Mouse (Mus musculus) MEL (cell line): ENCODE results near the gene Spns1. TPM values are rescaled to one million over a fixed set of nuclear protein-coding genes. Genes with fewer than 3 reads are reported as not detected.

Experiments used
- DNase-seq: peaks from one replicate; pipeline ENCODE4 v3.0.0; 2011; ENCODE audit warnings: low read depth, low spot score
- H3K27ac ChIP-seq: 2 replicates; pipeline ENCODE4 v1.5.1; 2012; ENCODE audit warnings: low read depth, mild to moderate bottlenecking, control low read depth, low read length, moderate library complexity; ENCODE audit not compliant: control insufficient read depth
- H3K27me3 ChIP-seq, 2 experiments: fragments of 150-350 bp in 1 of 2; sonication (generic) in 1 of 2; 2 replicates each; pipeline ENCODE4 v1.6.1; 2012; ENCODE audit warnings: low read length in 2 of 2, mild to moderate bottlenecking in 2 of 2, improper control_type of control experiment in 1 of 2, moderate library complexity in 1 of 2; ENCODE audit not compliant: insufficient read depth in 2 of 2, control insufficient read depth in 1 of 2
- H3K36me3 ChIP-seq, 2 experiments: 2 replicates each; pipeline ENCODE4 v1.6.1; 2012 to 2014; ENCODE audit warnings: low read length in 2 of 2, improper control_type of control experiment in 1 of 2, inconsistent platforms in 1 of 2, mild to moderate bottlenecking in 1 of 2; ENCODE audit not compliant: insufficient read depth in 2 of 2, control insufficient read depth in 1 of 2
- H3K4me1 ChIP-seq, 2 experiments: fragments of 150-350 bp in 1 of 2; sonication (generic) in 1 of 2; 2 replicates each; pipeline ENCODE4 v1.6.1; 2012; ENCODE audit warnings: low read length in 2 of 2, improper control_type of control experiment in 1 of 2, mild to moderate bottlenecking in 1 of 2; ENCODE audit not compliant: insufficient read depth in 2 of 2, control insufficient read depth in 1 of 2
- H3K4me3 ChIP-seq, 2 experiments: fragments of 150-350 bp in 1 of 2; sonication (generic) in 1 of 2; 2 replicates each; pipeline ENCODE4 v1.5.1; 2012; ENCODE audit warnings: low read depth in 2 of 2, low read length in 2 of 2, mild to moderate bottlenecking in 2 of 2, moderate library complexity in 2 of 2, control low read depth in 1 of 2, improper control_type of control experiment in 1 of 2; ENCODE audit not compliant: control insufficient read depth in 1 of 2, insufficient read depth in 1 of 2
- H3K79me2 ChIP-seq: 2 replicates; pipeline ENCODE4 v1.6.1; 2012; ENCODE audit warnings: mild to moderate bottlenecking, low read length, moderate library complexity; ENCODE audit not compliant: control insufficient read depth, poor library complexity, insufficient read depth
- H3K9ac ChIP-seq: 2 replicates; pipeline ENCODE4 v1.6.1; 2012; ENCODE audit warnings: low read depth, mild to moderate bottlenecking, control low read depth, low read length, moderate library complexity; ENCODE audit not compliant: control insufficient read depth, poor library complexity, severe bottlenecking
- H3K9me3 ChIP-seq: fragments of 150-350 bp; sonication (generic); replicated peaks from 2 replicates; pipeline ENCODE4 v1.6.1; 2012; ENCODE audit warnings: mild to moderate bottlenecking, low read length, improper control_type of control experiment, moderate library complexity; ENCODE audit not compliant: insufficient read depth
- CHD1 ChIP-seq: IDR thresholded peaks from 2 replicates; pipeline ENCODE4 v1.6.1; 2012; ENCODE audit warnings: low read depth, mild to moderate bottlenecking, inconsistent platforms, low read length, improper control_type of control experiment
- CHD2 ChIP-seq: IDR thresholded peaks from 2 replicates; pipeline ENCODE4 v1.6.1; 2011; ENCODE audit warnings: low read length, improper control_type of control experiment
- CTCF ChIP-seq, 3 experiments: IDR thresholded peaks in 2 of 3; conservative IDR thresholded peaks in 1 of 3; 2 replicates each; pipeline ENCODE4 v1.5.1; 2011 to 2012; ENCODE audit warnings: low read length in 3 of 3, low read depth in 2 of 3, mild to moderate bottlenecking in 2 of 3, improper control_type of control experiment in 1 of 3, inconsistent platforms in 1 of 3, mixed read lengths in 1 of 3, moderate library complexity in 1 of 3; ENCODE audit not compliant: control insufficient read depth in 1 of 3, insufficient read depth in 1 of 3, poor library complexity in 1 of 3, severe bottlenecking in 1 of 3
- E2F4 ChIP-seq: IDR thresholded peaks from 2 replicates; pipeline ENCODE4 v1.6.1; 2011; ENCODE audit warnings: low read depth, low read length, improper control_type of control experiment, borderline replicate concordance
- EP300 ChIP-seq, 2 experiments: IDR thresholded peaks; 2 replicates each; pipeline ENCODE4 v1.6.1; 2011; ENCODE audit warnings: improper control_type of control experiment in 2 of 2, low read length in 2 of 2, low read depth in 1 of 2, mild to moderate bottlenecking in 1 of 2
- ETS1 ChIP-seq: IDR thresholded peaks from 2 replicates; pipeline ENCODE4 v1.6.1; 2012; ENCODE audit warnings: low read depth, mild to moderate bottlenecking, inconsistent platforms, low read length, improper control_type of control experiment, moderate library complexity
- GABPA ChIP-seq: IDR thresholded peaks from 2 replicates; pipeline ENCODE4 v1.6.1; 2012; ENCODE audit warnings: low read depth, mild to moderate bottlenecking, inconsistent platforms, low read length, improper control_type of control experiment, moderate library complexity
- GATA1 ChIP-seq: IDR thresholded peaks from 2 replicates; pipeline ENCODE4 v1.6.1; 2011; ENCODE audit warnings: low read depth, low read length, improper control_type of control experiment
- HCFC1 ChIP-seq: IDR thresholded peaks from 2 replicates; pipeline ENCODE4 v1.6.1; 2012; ENCODE audit warnings: low read depth, mild to moderate bottlenecking, inconsistent platforms, low read length, improper control_type of control experiment, moderate library complexity
- JUND ChIP-seq: IDR thresholded peaks from 2 replicates; pipeline ENCODE4 v1.6.1; 2011; ENCODE audit warnings: low read depth, mild to moderate bottlenecking, improper control_type of control experiment, low read length
- KAT2A ChIP-seq: conservative IDR thresholded peaks from 2 replicates; pipeline ENCODE4 v1.6.1; 2012; ENCODE audit warnings: low read depth, low read length, improper control_type of control experiment, inconsistent platforms
- MAFK ChIP-seq: IDR thresholded peaks from 2 replicates; pipeline ENCODE4 v1.6.1; 2011; ENCODE audit warnings: low read depth, mild to moderate bottlenecking, low read length, improper control_type of control experiment, borderline replicate concordance
- MAX ChIP-seq: IDR thresholded peaks from 2 replicates; pipeline ENCODE4 v1.6.1; 2011; ENCODE audit warnings: low read length, improper control_type of control experiment
- MAZ ChIP-seq: IDR thresholded peaks from 2 replicates; pipeline ENCODE4 v1.6.1; 2012; ENCODE audit warnings: low read depth, mild to moderate bottlenecking, inconsistent platforms, low read length, improper control_type of control experiment
- MEF2A ChIP-seq: IDR thresholded peaks from 2 replicates; pipeline ENCODE4 v1.6.1; 2014; ENCODE audit warnings: low read depth, mild to moderate bottlenecking, inconsistent platforms, low read length, improper control_type of control experiment; ENCODE audit not compliant: poor library complexity, insufficient replicate concordance, severe bottlenecking; ENCODE audit errors: extremely low read depth
- MXI1 ChIP-seq: IDR thresholded peaks from 2 replicates; pipeline ENCODE4 v1.6.1; 2011; ENCODE audit warnings: mild to moderate bottlenecking, low read depth, low read length, improper control_type of control experiment
- MYB ChIP-seq: IDR thresholded peaks from 2 replicates; pipeline ENCODE4 v1.6.1; 2011; ENCODE audit warnings: mild to moderate bottlenecking, low read depth, low read length, improper control_type of control experiment
- MYC ChIP-seq: IDR thresholded peaks from 2 replicates; pipeline ENCODE4 v1.6.1; 2011; ENCODE audit warnings: low read depth, mild to moderate bottlenecking, low read length, improper control_type of control experiment, moderate library complexity
- POLR2A ChIP-seq, 2 experiments: IDR thresholded peaks; 2 replicates each; pipeline ENCODE4 v1.6.1; 2011 to 2012; ENCODE audit warnings: low read length in 2 of 2, mild to moderate bottlenecking in 2 of 2, control low read depth in 1 of 2, improper control_type of control experiment in 1 of 2, low read depth in 1 of 2, moderate library complexity in 1 of 2; ENCODE audit not compliant: control insufficient read depth in 1 of 2, insufficient read depth in 1 of 2, poor library complexity in 1 of 2
- POLR2AphosphoS2 ChIP-seq: IDR thresholded peaks from 2 replicates; pipeline ENCODE4 v1.6.1; 2011; ENCODE audit warnings: low read length, improper control_type of control experiment
- POLR2AphosphoS5 ChIP-seq: IDR thresholded peaks from 2 replicates; pipeline ENCODE4 v1.6.1; 2012; ENCODE audit warnings: low read depth, borderline replicate concordance, mild to moderate bottlenecking, inconsistent platforms, low read length, moderate library complexity, mixed read lengths
- RAD21 ChIP-seq: IDR thresholded peaks from 2 replicates; pipeline ENCODE4 v1.6.1; 2011; ENCODE audit warnings: mild to moderate bottlenecking, low read depth, low read length, improper control_type of control experiment
- RCOR1 ChIP-seq: IDR thresholded peaks from 2 replicates; pipeline ENCODE4 v1.6.1; 2012; ENCODE audit warnings: low read depth, mild to moderate bottlenecking, inconsistent platforms, low read length, improper control_type of control experiment
- SIN3A ChIP-seq: IDR thresholded peaks from 2 replicates; pipeline ENCODE4 v1.6.1; 2012; ENCODE audit warnings: low read length, improper control_type of control experiment, inconsistent platforms
- SMC3 ChIP-seq: IDR thresholded peaks from 2 replicates; pipeline ENCODE4 v1.6.1; 2011; ENCODE audit warnings: low read depth, low read length, improper control_type of control experiment
- TAL1 ChIP-seq: IDR thresholded peaks from 2 replicates; pipeline ENCODE4 v1.6.1; 2012; ENCODE audit warnings: mild to moderate bottlenecking, inconsistent platforms, low read length, moderate library complexity, mixed read lengths
- TBP ChIP-seq: IDR thresholded peaks from 2 replicates; pipeline ENCODE4 v1.8.0; 2011; ENCODE audit warnings: low read depth, low read length, improper control_type of control experiment
- TCF12 ChIP-seq: IDR thresholded peaks from 2 replicates; pipeline ENCODE4 v1.6.1; 2014; ENCODE audit warnings: low read depth, mild to moderate bottlenecking, inconsistent platforms, low read length, improper control_type of control experiment, moderate library complexity
- UBTF ChIP-seq: IDR thresholded peaks from 2 replicates; pipeline ENCODE4 v1.6.1; 2012; ENCODE audit warnings: low read depth, mild to moderate bottlenecking, inconsistent platforms, low read length, improper control_type of control experiment, moderate library complexity, borderline replicate concordance; ENCODE audit not compliant: insufficient read depth
- USF1 ChIP-seq: IDR thresholded peaks from 2 replicates; pipeline ENCODE4 v1.6.1; 2014; ENCODE audit warnings: low read depth, mild to moderate bottlenecking, inconsistent platforms, low read length, improper control_type of control experiment, moderate library complexity
- USF2 ChIP-seq, 2 experiments: IDR thresholded peaks; 2 replicates each; pipeline ENCODE4 v1.6.1; 2011 to 2012; ENCODE audit warnings: improper control_type of control experiment in 2 of 2, low read length in 2 of 2, borderline replicate concordance in 1 of 2, inconsistent platforms in 1 of 2, low read depth in 1 of 2, mild to moderate bottlenecking in 1 of 2; ENCODE audit not compliant: insufficient read depth in 1 of 2
- ZC3H11A ChIP-seq: IDR thresholded peaks from 2 replicates; pipeline ENCODE4 v1.6.1; 2012; ENCODE audit warnings: low read depth, mild to moderate bottlenecking, inconsistent platforms, low read length, improper control_type of control experiment
- ZKSCAN1 ChIP-seq: IDR thresholded peaks from 2 replicates; pipeline ENCODE4 v1.6.1; 2012; ENCODE audit warnings: low read depth, mild to moderate bottlenecking, inconsistent platforms, low read length, improper control_type of control experiment, moderate library complexity
- ZMIZ1 ChIP-seq: IDR thresholded peaks from 2 replicates; pipeline ENCODE4 v1.6.1; 2012; ENCODE audit warnings: low read depth, mild to moderate bottlenecking, inconsistent platforms, low read length, improper control_type of control experiment, moderate library complexity
- ZNF384 ChIP-seq: IDR thresholded peaks from 2 replicates; pipeline ENCODE4 v1.6.1; 2012; ENCODE audit warnings: low read depth, mild to moderate bottlenecking, inconsistent platforms, low read length, improper control_type of control experiment
- polyA plus RNA-seq, 2 experiments: library from polyadenylated mRNA; stranded (reverse) in 1 of 2; unstranded in 1 of 2; fragments of >175 nt in 1 of 2; fragments of >200 nt in 1 of 2; gene quantifications; 2 replicates each; pipeline versions ENCODE4 v1.2.1 to v1.2.4; 2012; ENCODE audit warnings: low replicate concordance in 2 of 2, low read depth in 1 of 2; ENCODE audit not compliant: insufficient read length in 2 of 2, insufficient read depth in 1 of 2, missing spikeins in 1 of 2
- total RNA-seq: library from RNA; depleted of rRNA; stranded (reverse); fragments of 300-350 nt; gene quantifications from 2 replicates; pipeline ENCODE4 v1.2.3, GENCODE M21; 2012

Spns1 gene
- total and polyA plus RNA-seq, 3 experiments, result 28.9 to 81.6 TPM; not detected in 1

GRCm38 (mm10) chr7:126356793-126357591, 20.3 kb downstream of the Spns1 start:
- Histone ChIP-seq H3K4me1 (peaks cover 5 to 37% of the 10 kb centered on the region in 2 experiments), H3K9ac (peak overlapping the region; percentile 82), H3K79me2 (no peaks in the 10 kb centered on the region; the same call in 1 of the 2 replicates), H3K9me3 (no peaks in the 10 kb centered on the region), H3K36me3 (peaks cover 0 to 23% of the 10 kb centered on the region in 2 experiments; a peak in 2 of 4 replicates), H3K27ac (peak overlapping the region; percentile 99), H3K4me3 (peak overlapping the region; percentile 47 to 48), H3K27me3 (no peaks in the 10 kb centered on the region)
- peak; percentile 95 for DNase-seq
- peak; percentile 89 for TF ChIP-seq RCOR1
- TF ChIP-seq MAZ, result peak; percentile 99
- no peak for TF ChIP-seq CTCF (IDR thresholded peaks at IDR 0.05 in 2 of 3, conservative IDR thresholded peaks at IDR 0.05 in 1 of 3; ENCODE audit: control insufficient read depth in 1 of 3, insufficient read depth in 1 of 3, low read depth in 2 of 3, low read length in 3 of 3, poor library complexity in 1 of 3, severe bottlenecking in 1 of 3)
- no peak for TF ChIP-seq E2F4
- TF ChIP-seq MYB, result peak; percentile 46
- peak; percentile 93 for TF ChIP-seq TAL1
- peak; percentile 98 for TF ChIP-seq TCF12
- TF ChIP-seq EP300 (IDR thresholded peaks at IDR 0.05; ENCODE audit: low read depth in 1 of 2, low read length in 2 of 2), result peak; percentile 80 to 99
- peak; percentile 61 for TF ChIP-seq HCFC1
- TF ChIP-seq CHD2, result peak; percentile 83
- TF ChIP-seq UBTF, result no peak
- TF ChIP-seq ZMIZ1, result peak; percentile 51; the same call in 1 of the 2 replicates
- no peak; the same call in 1 of the 2 replicates for TF ChIP-seq SMC3
- 0 out of 2 replicates have a peak, but pooled peaks have one; percentile 12 for TF ChIP-seq MEF2A
- TF ChIP-seq MAFK, result 0 out of 2 replicates have a peak, but pooled peaks have one; percentile 66
- TF ChIP-seq GATA1, result peak; percentile 93
- peak; percentile 99 for TF ChIP-seq ETS1
- TF ChIP-seq POLR2AphosphoS5, result no peak
- no peak for TF ChIP-seq RAD21
- no peak for TF ChIP-seq ZC3H11A
- TF ChIP-seq ZKSCAN1, result no peak
- peak in 1 of 2 experiments; percentile 60; a peak in 3 of 4 replicates for TF ChIP-seq POLR2A (IDR thresholded peaks at IDR 0.05; ENCODE audit: control insufficient read depth in 1 of 2, insufficient read depth in 1 of 2, low read depth in 1 of 2, low read length in 2 of 2, poor library complexity in 1 of 2)
- TF ChIP-seq ZNF384, result 0 out of 2 replicates have a peak, but pooled peaks have one; percentile 36
- peak; percentile 87 for TF ChIP-seq MXI1
- no peak; the same call in none of the 2 replicates for TF ChIP-seq TBP
- 0 out of 2 replicates have a peak, but pooled peaks have one; percentile 24 for TF ChIP-seq MYC
- TF ChIP-seq SIN3A, result peak; percentile 91
- no peak for TF ChIP-seq USF2 (IDR thresholded peaks at IDR 0.05; ENCODE audit: borderline replicate concordance in 1 of 2, insufficient read depth in 1 of 2, low read depth in 1 of 2, low read length in 2 of 2)
- no peak for TF ChIP-seq POLR2AphosphoS2
- no peak; the same call in 1 of the 2 replicates for TF ChIP-seq MAX
- TF ChIP-seq KAT2A, result peak; percentile 45
- peak; percentile 99 for TF ChIP-seq JUND
- TF ChIP-seq GABPA, result 0 out of 2 replicates have a peak, but pooled peaks have one; percentile 34
- peak; percentile 30; the same call in 1 of the 2 replicates for TF ChIP-seq CHD1
- TF ChIP-seq USF1, result peak; percentile 43; the same call in 1 of the 2 replicates
